Mouse (Mus musculus): ENCODE data around the gene Sh2d3c. TPM values are rescaled to one million over a fixed set of nuclear protein-coding genes. Genes with fewer than 3 reads are reported as not detected.

The Sh2d3c gene
- polyA plus RNA-seq, 1 experiment = 13.4 TPM

GRCm38 (mm10) chr2:32750199-32750598 is 29.3 kb downstream of the Sh2d3c start:
- Histone ChIP-seq H3K36me3 (replicated peaks; ENCODE audit: low read length) (peaks cover 93% of the 10 kb centered on the region), H3K9me3 (no peaks in the 10 kb centered on the region)

GRCm38 (mm10) chr2:32750887-32751664 is 30.2 kb downstream of the Sh2d3c start:
- H3K4me3 ChIP-seq (replicated peaks) = no peak overlapping the region
- no peak for TF ChIP-seq FLI1 (IDR thresholded peaks at IDR 0.05; ENCODE audit: low read length)
- no peak for TF ChIP-seq GATA1 (IDR thresholded peaks at IDR 0.05; ENCODE audit: borderline replicate concordance, low read length)
- peaks cover 20% of the 10 kb centered on the region for H3K4me1 ChIP-seq
- no peaks in the 10 kb centered on the region for H3K9me3 ChIP-seq
- H3K36me3 ChIP-seq (replicated peaks; ENCODE audit: low read length) = peaks cover 85% of the 10 kb centered on the region
- H3K27me3 ChIP-seq (replicated peaks) = peaks cover 2% of the 10 kb centered on the region

More at GRCm38 (mm10) chr2:32750199-32750598, 29.3 kb downstream of the Sh2d3c start:
- no peak overlapping the region for H3K4me3 ChIP-seq (replicated peaks)
- peaks cover 20% of the 10 kb centered on the region for H3K4me1 ChIP-seq
- TF ChIP-seq FLI1 (IDR thresholded peaks at IDR 0.05; ENCODE audit: low read length) = no peak
- TF ChIP-seq GATA1 (IDR thresholded peaks at IDR 0.05; ENCODE audit: borderline replicate concordance, low read length) = no peak
- H3K27me3 ChIP-seq (replicated peaks) = peaks cover 2% of the 10 kb centered on the region

DNA sequence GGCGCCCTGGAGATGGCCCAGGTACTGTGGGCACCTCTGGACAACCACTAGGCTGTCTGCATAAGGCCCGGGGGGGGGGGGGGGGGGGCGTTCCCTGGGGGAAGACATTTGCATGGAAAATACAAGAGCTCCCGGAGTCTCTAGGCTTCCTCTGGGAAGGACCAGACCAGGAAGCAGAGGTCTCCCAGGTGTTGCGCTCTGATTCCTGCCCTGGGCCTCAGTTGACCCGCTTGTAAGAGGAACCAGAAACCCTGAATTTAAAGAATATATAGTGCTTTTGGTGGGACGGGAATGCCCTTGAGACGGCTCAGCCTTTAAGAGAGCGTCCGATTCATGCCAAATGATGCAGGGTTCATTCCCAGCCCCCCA is 30.8 kb downstream of the Sh2d3c start:
- Histone ChIP-seq H3K4me1 (peaks cover 22% of the 10 kb centered on the region), H3K4me3 (replicated peaks) (no peak overlapping the region), H3K36me3 (replicated peaks; ENCODE audit: low read length) (peaks cover 79% of the 10 kb centered on the region), H3K9me3 (no peaks in the 10 kb centered on the region), H3K27me3 (replicated peaks) (no peaks in the 10 kb centered on the region)
- TF ChIP-seq FLI1 (IDR thresholded peaks at IDR 0.05; ENCODE audit: low read length) = no peak
- TF ChIP-seq GATA1 (IDR thresholded peaks at IDR 0.05; ENCODE audit: borderline replicate concordance, low read length) = no peak

GRCm38 (mm10) chr2:32752181-32752580 is 31.3 kb downstream of the Sh2d3c start:
- Histone ChIP-seq H3K4me1 (peaks cover 24% of the 10 kb centered on the region), H3K36me3 (replicated peaks; ENCODE audit: low read length) (peaks cover 74% of the 10 kb centered on the region), H3K4me3 (replicated peaks) (no peak overlapping the region), H3K9me3 (no peaks in the 10 kb centered on the region), H3K27me3 (replicated peaks) (no peaks in the 10 kb centered on the region)
- no peak for TF ChIP-seq FLI1 (IDR thresholded peaks at IDR 0.05; ENCODE audit: low read length)
- TF ChIP-seq GATA1 (IDR thresholded peaks at IDR 0.05; ENCODE audit: borderline replicate concordance, low read length) = no peak

DNA sequence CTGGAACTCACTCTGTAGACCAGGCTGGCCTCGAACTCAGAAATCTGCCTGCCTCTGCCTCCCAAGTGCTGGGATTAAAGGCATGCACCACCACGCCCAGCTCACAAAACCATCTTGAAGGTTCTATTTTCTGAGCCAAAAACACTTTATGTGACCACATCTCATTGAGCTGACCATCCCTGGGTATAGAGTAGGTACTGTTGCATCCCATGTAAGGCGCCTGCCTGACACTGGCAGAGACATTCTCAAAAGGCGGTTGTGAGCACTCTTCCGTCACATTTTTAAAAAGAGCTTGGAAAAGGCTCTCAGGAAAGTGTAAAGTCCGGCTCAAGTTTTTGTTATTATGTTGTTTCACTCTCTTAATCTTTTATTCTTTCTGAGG is 35.8 kb downstream of the Sh2d3c start:
- Histone ChIP-seq H3K4me1 (peaks cover 33% of the 10 kb centered on the region), H3K4me3 (replicated peaks) (peak overlapping the region; percentile 97), H3K9me3 (no peaks in the 10 kb centered on the region), H3K36me3 (replicated peaks; ENCODE audit: low read length) (peaks cover 62% of the 10 kb centered on the region), H3K27me3 (replicated peaks) (no peaks in the 10 kb centered on the region)
- TF ChIP-seq GATA1 (IDR thresholded peaks at IDR 0.05; ENCODE audit: borderline replicate concordance, low read length) (no peak), FLI1 (IDR thresholded peaks at IDR 0.05; ENCODE audit: low read length) (no peak)

DNA sequence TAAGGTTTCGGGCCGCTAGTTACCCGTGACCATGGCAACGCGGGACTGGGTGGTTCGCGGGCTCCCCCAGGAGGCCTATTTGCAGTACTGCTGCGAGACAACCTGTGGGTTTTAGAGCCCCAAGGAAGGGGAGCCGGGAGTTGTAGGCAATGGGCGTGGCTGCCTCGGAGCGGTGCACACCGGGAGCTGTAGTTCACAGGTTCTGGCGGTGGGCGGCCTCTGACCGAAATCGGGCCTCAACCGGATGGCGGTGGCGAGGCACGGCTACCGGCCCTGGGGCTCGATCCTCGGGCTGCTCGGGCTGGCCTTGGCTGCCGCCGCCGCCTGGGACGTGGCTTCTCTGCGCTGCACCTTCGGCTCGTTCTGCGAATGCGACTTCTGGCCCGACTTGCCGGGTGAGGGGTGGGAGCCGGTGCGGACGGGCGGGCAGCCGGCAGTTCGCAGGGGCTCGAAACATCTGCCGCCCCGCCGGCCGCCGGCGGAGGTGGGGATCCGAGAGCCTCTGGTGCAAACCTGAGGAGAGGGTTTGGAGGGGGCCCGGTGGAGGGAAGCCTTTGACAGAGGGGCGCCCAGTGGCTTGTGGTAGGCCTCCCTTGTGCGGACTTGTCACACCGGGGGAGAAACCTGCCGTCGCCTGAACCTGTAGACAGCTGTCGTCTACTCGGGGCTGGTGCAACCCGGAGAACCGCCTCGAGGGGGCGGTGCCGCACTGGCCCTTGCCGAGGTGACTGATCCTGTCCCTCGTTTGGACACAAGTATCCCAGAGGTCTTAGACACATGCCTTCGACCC is 36.4 kb downstream of the Sh2d3c start, which contains the start of gene Tor2a:
Tor2a (plus strand) TSS at position 179 of the 790 bp plus-strand sequence.
- H3K4me1 ChIP-seq = peaks cover 33% of the 10 kb centered on the region
- peak within 1 kb of the TSS; percentile 97 for H3K4me3 ChIP-seq (replicated peaks)
- H3K9me3 ChIP-seq = no peaks in the 10 kb centered on the region
- TF ChIP-seq FLI1 (IDR thresholded peaks at IDR 0.05; ENCODE audit: low read length) (no peak), GATA1 (IDR thresholded peaks at IDR 0.05; ENCODE audit: borderline replicate concordance, low read length) (no peak)
- no peaks in the 10 kb centered on the region for H3K27me3 ChIP-seq (replicated peaks)
- H3K36me3 ChIP-seq (replicated peaks; ENCODE audit: low read length) = peaks cover 62% of the 10 kb centered on the region

DNA sequence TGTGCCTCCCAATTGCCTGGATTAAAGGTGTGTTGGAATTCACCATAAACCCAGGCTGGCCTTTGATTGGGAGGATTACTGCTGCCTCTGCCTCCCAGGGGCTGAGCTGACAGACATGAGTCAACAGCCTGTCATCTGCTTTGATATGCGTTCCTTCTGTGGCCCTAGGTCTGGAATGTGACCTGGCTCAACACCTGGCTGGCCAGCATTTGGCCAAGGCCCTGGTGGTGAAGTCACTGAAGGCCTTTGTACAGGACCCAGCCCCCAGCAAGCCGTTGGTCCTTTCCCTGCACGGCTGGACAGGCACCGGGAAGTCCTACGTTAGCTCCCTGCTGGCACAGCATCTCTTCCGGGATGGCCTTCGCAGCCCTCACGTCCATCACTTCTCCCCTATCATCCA is 37.6 kb downstream of the Sh2d3c start:
- no peak for TF ChIP-seq FLI1 (IDR thresholded peaks at IDR 0.05; ENCODE audit: low read length)
- TF ChIP-seq GATA1 (IDR thresholded peaks at IDR 0.05; ENCODE audit: borderline replicate concordance, low read length) = no peak
- no peak overlapping the region for H3K4me3 ChIP-seq (replicated peaks)
- H3K27me3 ChIP-seq (replicated peaks) = no peaks in the 10 kb centered on the region
- H3K36me3 ChIP-seq (replicated peaks; ENCODE audit: low read length) = peaks cover 61% of the 10 kb centered on the region
- H3K9me3 ChIP-seq = no peaks in the 10 kb centered on the region
- H3K4me1 ChIP-seq = peaks cover 31% of the 10 kb centered on the region

DNA sequence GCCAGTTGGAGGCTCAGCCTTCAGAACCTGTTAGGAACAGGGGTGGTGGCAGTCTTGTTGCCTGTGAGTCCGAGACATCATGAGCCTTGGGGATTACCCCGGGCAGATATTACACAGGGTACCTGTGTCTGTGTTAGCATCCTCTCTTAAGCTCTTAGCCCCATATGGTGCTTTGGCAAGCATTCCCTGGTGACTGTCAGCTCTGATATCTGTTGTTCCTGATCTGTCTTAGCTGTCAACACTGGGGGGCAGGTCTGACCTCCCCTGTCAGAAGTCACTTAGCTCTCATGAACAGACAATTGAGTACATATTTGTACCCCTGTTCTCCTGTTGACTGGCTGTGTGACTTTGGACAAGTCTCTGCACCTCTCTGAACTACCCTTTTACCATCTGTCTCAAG is 38.1 kb downstream of the Sh2d3c start:
- H3K4me1 ChIP-seq = peaks cover 32% of the 10 kb centered on the region
- peaks cover 57% of the 10 kb centered on the region for H3K36me3 ChIP-seq (replicated peaks; ENCODE audit: low read length)
- no peak overlapping the region for H3K4me3 ChIP-seq (replicated peaks)
- H3K27me3 ChIP-seq (replicated peaks) = no peaks in the 10 kb centered on the region
- H3K9me3 ChIP-seq = no peaks in the 10 kb centered on the region
- no peak for TF ChIP-seq FLI1 (IDR thresholded peaks at IDR 0.05; ENCODE audit: low read length)
- TF ChIP-seq GATA1 (IDR thresholded peaks at IDR 0.05; ENCODE audit: borderline replicate concordance, low read length) = no peak

DNA sequence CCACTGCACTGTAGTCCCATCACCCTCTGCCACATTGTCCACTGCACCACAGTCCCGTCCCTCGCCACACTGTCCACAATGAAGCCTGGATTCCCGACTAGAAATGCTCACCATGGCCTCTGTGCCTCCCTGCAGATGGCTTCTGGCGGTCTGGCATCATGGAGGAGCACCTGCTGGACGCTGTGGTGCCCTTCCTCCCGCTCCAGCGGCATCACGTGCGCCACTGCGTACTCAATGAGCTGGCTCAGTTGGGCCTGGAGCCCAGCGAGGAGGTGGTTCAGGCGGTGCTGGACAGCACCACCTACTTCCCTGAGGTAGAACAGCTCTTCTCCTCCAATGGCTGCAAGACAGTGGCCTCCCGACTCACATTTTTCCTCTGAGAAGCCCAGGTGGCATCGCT is 40.5 kb downstream of the Sh2d3c start:
- Histone ChIP-seq H3K9me3 (no peaks in the 10 kb centered on the region), H3K27me3 (replicated peaks) (peaks cover 9% of the 10 kb centered on the region), H3K4me3 (replicated peaks) (peak overlapping the region; percentile 28), H3K4me1 (peaks cover 25% of the 10 kb centered on the region), H3K36me3 (replicated peaks; ENCODE audit: low read length) (peaks cover 47% of the 10 kb centered on the region)
- TF ChIP-seq GATA1 (IDR thresholded peaks at IDR 0.05; ENCODE audit: borderline replicate concordance, low read length) (no peak), FLI1 (IDR thresholded peaks at IDR 0.05; ENCODE audit: low read length) (no peak)

DNA sequence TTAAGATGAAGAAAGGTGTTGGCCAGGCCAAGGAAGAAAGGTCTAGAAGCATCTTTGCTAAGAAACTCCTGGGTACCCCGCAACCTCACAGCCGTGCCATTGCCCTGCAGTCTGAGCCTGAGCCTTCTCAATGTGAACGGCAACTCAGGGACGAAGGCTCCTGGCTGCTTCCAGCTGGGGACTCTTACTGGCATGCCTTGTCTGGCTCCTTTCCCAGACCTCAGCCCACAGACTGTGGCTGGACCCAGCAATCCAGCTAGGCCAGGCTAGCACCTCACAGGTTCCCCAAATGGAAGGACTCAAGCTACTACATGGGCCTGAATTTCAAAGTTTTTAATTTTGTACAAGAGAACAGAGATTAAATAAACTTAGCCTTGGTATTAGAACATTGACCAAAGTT is 41.0 kb downstream of the Sh2d3c start:
- peaks cover 47% of the 10 kb centered on the region for H3K36me3 ChIP-seq (replicated peaks; ENCODE audit: low read length)
- TF ChIP-seq FLI1 (IDR thresholded peaks at IDR 0.05; ENCODE audit: low read length) = no peak
- no peak for TF ChIP-seq GATA1 (IDR thresholded peaks at IDR 0.05; ENCODE audit: borderline replicate concordance, low read length)
- H3K4me3 ChIP-seq (replicated peaks) = no peak overlapping the region
- H3K9me3 ChIP-seq = no peaks in the 10 kb centered on the region
- H3K4me1 ChIP-seq = peaks cover 26% of the 10 kb centered on the region
- H3K27me3 ChIP-seq (replicated peaks) = peaks cover 9% of the 10 kb centered on the region

Data from megakaryocyte, embryonic 14.5 days (primary cell).